Mouse (Mus musculus) brown adipose tissue, adult 24 weeks (tissue): ENCODE measurements around the gene Cyb561d1. TPM values are rescaled to one million over a fixed set of nuclear protein-coding genes. Genes with fewer than 3 reads are reported as not detected.

Experiments used
- H3K27ac ChIP-seq: fragments of 200-500 bp; replicated peaks from 2 replicates; pipeline ENCODE4 v1.5.1; 2012; ENCODE audit warnings: low read depth, mild to moderate bottlenecking, low read length
- H3K4me1 ChIP-seq: fragments of 200-500 bp; 2 replicates; pipeline ENCODE4 v1.6.1; 2012; ENCODE audit warnings: low read length, mixed read lengths; ENCODE audit not compliant: control insufficient read depth, insufficient read depth, insufficient read length
- H3K4me3 ChIP-seq: fragments of 200-500 bp; 2 replicates; pipeline ENCODE4 v1.5.1; 2012; ENCODE audit warnings: low read depth, mild to moderate bottlenecking, low read length, moderate library complexity; ENCODE audit not compliant: insufficient read depth
- polyA plus RNA-seq: library from polyadenylated mRNA; stranded (reverse); fragments of >200 nt; gene quantifications from 2 replicates; pipeline ENCODE4 v1.2.4, GENCODE M21; 2012; ENCODE audit not compliant: missing spikeins, insufficient read depth, insufficient read length

The Cyb561d1 gene
- polyA plus RNA-seq, 1 experiment = 4.8 TPM

DNA sequence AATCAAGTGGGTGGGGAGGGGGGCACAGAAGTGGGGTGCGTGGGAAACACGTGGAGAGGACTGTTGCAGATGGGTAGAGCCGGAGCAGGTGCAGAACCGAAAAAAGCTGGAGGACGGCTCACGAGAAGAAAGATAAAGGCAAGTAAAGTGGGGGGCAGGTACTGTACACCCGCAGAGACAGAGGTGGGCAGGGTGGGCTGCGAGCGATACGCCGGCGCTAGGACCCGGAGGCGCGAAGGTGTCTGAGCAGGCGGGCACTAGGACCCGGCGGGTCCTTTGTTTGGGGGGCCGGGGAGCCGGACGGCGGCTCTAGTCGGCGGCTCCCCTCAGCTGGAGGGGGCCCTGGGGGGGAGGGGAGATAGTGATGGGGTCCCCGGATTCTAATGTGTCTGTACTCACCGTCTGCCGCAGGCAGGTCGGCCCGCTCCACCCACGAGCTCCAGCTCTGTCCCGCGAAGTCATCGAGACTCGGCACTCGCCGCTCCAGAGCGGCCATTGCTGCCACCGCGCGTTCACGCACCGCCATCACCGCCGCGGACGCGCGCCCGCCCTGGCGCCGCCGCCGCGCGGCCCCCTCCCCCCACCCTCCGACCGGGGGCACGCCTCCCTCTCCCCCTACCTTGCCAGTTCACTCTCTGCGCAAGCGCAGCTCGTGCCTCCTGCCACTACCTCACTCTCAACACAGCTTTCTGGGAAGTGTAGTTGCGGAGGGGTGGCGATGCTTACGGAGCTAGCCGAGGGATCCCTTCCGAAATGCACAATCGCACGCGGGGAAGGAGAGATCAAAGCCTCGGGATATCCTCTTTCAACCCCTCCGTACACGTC lies 9.1 kb upstream of the Cyb561d1 start:
- H3K4me3 ChIP-seq = peak overlapping the region; percentile 79
- peaks cover 3% of the 10 kb centered on the region; the same call in 1 of the 2 replicates for H3K4me1 ChIP-seq
- peak overlapping the region; percentile 73 for H3K27ac ChIP-seq

DNA sequence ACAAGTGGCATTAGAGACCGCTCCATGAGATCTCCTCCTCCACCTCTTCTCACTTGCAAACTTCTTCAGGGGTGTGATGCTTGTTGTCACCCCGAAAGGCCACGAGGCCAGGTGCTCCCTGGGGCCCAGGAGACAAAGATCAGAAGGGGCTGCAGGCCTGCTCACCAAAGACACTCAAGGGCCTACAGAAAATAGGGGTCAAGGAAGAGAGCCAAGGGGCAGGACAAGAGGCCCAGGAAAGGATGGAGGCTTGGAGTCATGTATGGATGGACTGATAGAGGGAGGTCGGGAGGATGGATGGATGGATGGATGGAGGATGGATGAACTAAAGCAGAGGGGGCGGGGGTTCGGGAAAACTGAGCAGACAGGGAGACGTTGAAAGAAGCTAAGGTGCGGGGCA lies 8.5 kb upstream of the Cyb561d1 start:
- peaks cover 3% of the 10 kb centered on the region; the same call in 1 of the 2 replicates for H3K4me1 ChIP-seq
- H3K27ac ChIP-seq = no peak overlapping the region

GRCm38 (mm10) chr3:108209001-108209400 lies 8.0 kb upstream of the Cyb561d1 start:
- H3K4me3 ChIP-seq = no peak overlapping the region

More for the DNA sequence above, 8.5 kb upstream of the Cyb561d1 start:
- H3K4me3 ChIP-seq = peak overlapping the region; percentile 69

GRCm38 (mm10) chr3:108206731-108207375 lies 5.8 kb upstream of the Cyb561d1 start:
- peaks cover 3% of the 10 kb centered on the region; the same call in 1 of the 2 replicates for H3K4me1 ChIP-seq
- H3K4me3 ChIP-seq = no peak overlapping the region
- H3K27ac ChIP-seq = no peak overlapping the region

More at GRCm38 (mm10) chr3:108209001-108209400, 8.0 kb upstream of the Cyb561d1 start:
- Histone ChIP-seq H3K27ac (no peak overlapping the region), H3K4me1 (peaks cover 3% of the 10 kb centered on the region; the same call in 1 of the 2 replicates)

GRCm38 (mm10) chr3:108205601-108206000 lies 4.6 kb upstream of the Cyb561d1 start:
- Histone ChIP-seq H3K27ac (no peak overlapping the region), H3K4me3 (no peak overlapping the region), H3K4me1 (peaks cover 3% of the 10 kb centered on the region; the same call in 1 of the 2 replicates)

- peaks cover 3% of the 10 kb centered on the region; the same call in 1 of the 2 replicates for H3K4me1 ChIP-seq
- H3K4me3 ChIP-seq = no peak overlapping the region
- no peak overlapping the region for H3K27ac ChIP-seq
Measured at GRCm38 (mm10) chr3:108204470-108204869, 3.5 kb upstream of the Cyb561d1 start.

DNA sequence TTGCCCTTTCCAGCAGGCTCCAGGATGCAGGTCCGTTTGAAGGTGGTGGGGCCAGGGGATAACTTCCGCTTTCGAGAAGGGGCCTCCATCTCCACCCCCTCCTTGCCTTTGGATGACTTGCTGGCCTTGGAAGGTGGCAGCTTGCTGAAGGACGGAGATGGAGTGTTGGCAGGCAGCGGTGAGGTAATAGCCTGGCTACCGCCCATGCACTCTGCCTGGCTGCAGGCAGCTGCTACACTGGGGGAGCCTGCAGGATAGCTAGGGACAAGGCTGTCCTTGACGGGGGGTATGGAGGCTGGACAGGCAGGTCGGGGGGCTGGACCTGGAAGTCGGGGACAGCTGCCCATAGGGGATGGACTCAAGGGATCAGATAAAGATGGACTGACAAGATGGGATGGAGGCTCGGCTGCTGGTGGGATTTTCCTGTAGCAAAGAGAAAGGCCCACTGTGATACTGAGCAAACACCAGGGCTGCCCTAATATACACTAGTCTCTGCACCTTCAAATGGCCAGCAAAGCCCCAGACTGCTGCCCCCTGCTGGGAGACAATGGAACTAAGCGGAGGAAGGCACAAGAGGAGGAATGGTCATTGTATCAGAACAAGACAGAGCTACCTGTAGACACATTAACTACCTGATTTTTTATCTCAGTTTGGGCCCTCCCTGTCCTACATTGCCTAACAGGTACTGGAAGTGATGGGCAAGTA lies 2.8 kb upstream of the Cyb561d1 start:
- no peak overlapping the region for H3K27ac ChIP-seq
- H3K4me3 ChIP-seq = no peak overlapping the region
- H3K4me1 ChIP-seq = peaks cover 3% of the 10 kb centered on the region; the same call in 1 of the 2 replicates

DNA sequence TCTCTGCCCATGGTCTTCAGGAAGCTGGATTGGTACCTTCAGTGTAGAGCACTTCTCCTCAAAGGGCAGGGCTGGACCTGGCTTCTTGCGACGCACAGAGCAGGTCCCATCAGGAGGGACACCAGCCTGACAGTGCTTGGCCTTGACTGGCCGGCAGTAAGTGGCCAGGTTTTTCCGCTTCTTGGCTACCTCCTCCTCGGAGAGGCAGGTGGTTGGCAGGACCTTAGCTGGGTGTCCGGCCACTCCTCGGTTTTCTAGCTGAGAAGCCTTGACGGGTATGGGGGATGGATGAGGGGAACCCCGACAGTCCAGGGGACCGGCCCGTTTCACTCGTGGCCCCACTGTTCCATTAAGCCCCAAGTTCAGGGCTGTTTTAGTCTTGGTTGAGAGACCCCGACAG lies 2.2 kb upstream of the Cyb561d1 start:
- Histone ChIP-seq H3K4me1 (peaks cover 3% of the 10 kb centered on the region; the same call in 1 of the 2 replicates), H3K27ac (no peak overlapping the region), H3K4me3 (no peak overlapping the region)

- H3K4me3 ChIP-seq = no peak overlapping the region
- H3K4me1 ChIP-seq = peaks cover 3% of the 10 kb centered on the region; the same call in 1 of the 2 replicates
- H3K27ac ChIP-seq = no peak overlapping the region
Measured at GRCm38 (mm10) chr3:108202506-108202905, 1.5 kb upstream of the Cyb561d1 start.

DNA sequence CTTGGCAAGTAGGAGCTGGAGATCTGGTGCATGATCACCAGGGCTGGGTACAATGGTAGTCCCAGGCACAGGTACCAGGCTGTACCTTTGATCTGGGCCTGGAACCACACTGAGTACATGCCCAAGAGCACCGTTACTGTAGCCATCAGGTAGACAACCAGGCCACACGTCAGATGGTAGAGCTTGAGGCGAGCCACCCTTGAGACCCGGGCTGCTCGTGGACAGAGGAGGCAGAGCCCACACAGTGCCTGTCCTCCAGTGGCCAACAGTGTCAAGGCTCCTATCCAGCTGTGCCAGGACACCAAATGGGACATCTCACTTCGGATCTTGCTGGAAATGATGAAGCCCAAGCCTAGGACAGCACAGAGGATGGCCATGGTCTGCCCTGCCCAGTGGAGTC lies 1.8 kb downstream of the Cyb561d1 start:
- Histone ChIP-seq H3K4me1 (peaks cover 3% of the 10 kb centered on the region; the same call in 1 of the 2 replicates), H3K4me3 (no peak overlapping the region), H3K27ac (no peak overlapping the region)

GRCm38 (mm10) chr3:108197066-108197497 lies 3.9 kb downstream of the Cyb561d1 start:
- H3K4me1 ChIP-seq = peaks cover 3% of the 10 kb centered on the region; the same call in 1 of the 2 replicates
- H3K27ac ChIP-seq = no peak overlapping the region
- no peak overlapping the region for H3K4me3 ChIP-seq

GRCm38 (mm10) chr3:108195941-108196590 lies 4.9 kb downstream of the Cyb561d1 start:
- peaks cover 3% of the 10 kb centered on the region; the same call in 1 of the 2 replicates for H3K4me1 ChIP-seq
- no peak overlapping the region for H3K27ac ChIP-seq
- H3K4me3 ChIP-seq = no peak overlapping the region

DNA sequence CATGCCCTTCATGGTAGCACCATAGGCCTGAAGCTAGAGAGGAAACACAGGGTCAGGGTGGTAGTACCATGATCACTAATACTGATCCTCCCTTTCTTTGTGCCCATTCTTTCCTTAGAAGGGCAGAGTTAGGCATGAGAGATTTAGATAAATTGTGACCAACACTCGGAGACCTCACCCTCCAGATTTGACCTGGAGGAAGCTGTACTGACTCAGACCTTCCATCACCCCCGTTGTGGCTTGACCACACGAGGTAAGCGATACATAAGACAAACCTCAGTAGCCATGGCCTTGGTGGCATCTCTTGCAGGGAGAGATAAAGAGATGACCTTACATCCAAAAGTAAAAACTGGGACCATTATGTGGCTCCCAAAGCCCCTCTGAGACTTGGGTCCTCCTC lies 5.7 kb downstream of the Cyb561d1 start:
- Histone ChIP-seq H3K27ac (no peak overlapping the region), H3K4me3 (no peak overlapping the region), H3K4me1 (peaks cover 3% of the 10 kb centered on the region; the same call in 1 of the 2 replicates)

DNA sequence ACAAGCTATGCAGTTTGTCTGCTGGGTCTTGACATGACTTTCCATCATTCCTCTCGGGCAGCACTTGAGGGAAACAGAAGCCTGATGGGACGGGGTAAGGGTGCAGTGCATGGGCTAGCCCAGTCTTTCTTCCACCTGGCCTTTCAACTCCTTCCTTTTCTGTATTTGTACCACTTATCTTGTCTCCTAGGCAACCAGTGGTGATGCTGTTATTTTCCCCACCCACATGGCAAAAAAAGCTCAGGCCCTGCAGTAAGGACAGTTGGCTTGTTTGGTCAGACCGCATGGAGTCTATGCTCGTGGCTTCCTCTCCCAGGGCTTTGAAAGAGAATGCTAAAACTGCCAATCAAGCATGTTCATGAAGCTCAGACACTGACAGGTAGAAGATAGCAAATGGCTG lies 7.3 kb downstream of the Cyb561d1 start:
- H3K4me1 ChIP-seq = no peaks in the 10 kb centered on the region

More for the DNA sequence above, 7.3 kb downstream of the Cyb561d1 start:
- H3K4me3 ChIP-seq = no peak overlapping the region
- no peak overlapping the region for H3K27ac ChIP-seq
